Mouse (Mus musculus) stomach, embryonic 16.5 days (tissue): Measurements from ENCODE around the gene Cabin1. TPM values are rescaled to one million over a fixed set of nuclear protein-coding genes. Genes with fewer than 3 reads are reported as not detected.
A peak's percentile ranks its signal among the peaks of the same experiment; 100 is the strongest.

Source experiments
- ATAC-seq: fragments of 200-750 bp; cut with Nextera tagmentation; 2 replicates; pipeline ENCODE4 v1.8.0; 2017; ENCODE audit warnings: moderate number of reproducible peaks, moderate TSS enrichment; ENCODE audit not compliant: insufficient read depth, low FRiP score
- H3K27ac ChIP-seq: fragments of 300-500 bp; sonication (generic); 2 replicates; pipeline ENCODE4 v1.5.1; 2014; ENCODE audit warnings: low read length
- H3K27me3 ChIP-seq: fragments of 300-500 bp; sonication (generic); 2 replicates; pipeline ENCODE4 v1.6.1; 2014; ENCODE audit warnings: low read length, control low read depth, mixed read lengths; ENCODE audit not compliant: control insufficient read depth, insufficient read depth
- H3K36me3 ChIP-seq: fragments of 300-500 bp; sonication (generic); 2 replicates; pipeline ENCODE4 v1.6.1; 2014; ENCODE audit warnings: low read length; ENCODE audit not compliant: control insufficient read depth, insufficient read depth
- H3K4me1 ChIP-seq: fragments of 300-500 bp; sonication (generic); 2 replicates; pipeline ENCODE4 v1.6.1; 2014; ENCODE audit warnings: low read length, control low read depth, mixed read lengths; ENCODE audit not compliant: control insufficient read depth, insufficient read depth
- H3K4me2 ChIP-seq: fragments of 300-500 bp; sonication (generic); 2 replicates; pipeline ENCODE4 v1.6.1; 2014; ENCODE audit warnings: low read depth, low read length, mixed read lengths
- H3K4me3 ChIP-seq: fragments of 300-500 bp; sonication (generic); replicated peaks from 2 replicates; pipeline ENCODE4 v1.5.1; 2014; ENCODE audit warnings: mild to moderate bottlenecking, low read length
- H3K9ac ChIP-seq: fragments of 300-500 bp; sonication (generic); 2 replicates; pipeline ENCODE4 v1.6.1; 2014; ENCODE audit warnings: low read length
- H3K9me3 ChIP-seq: fragments of 300-500 bp; sonication (generic); replicated peaks from 2 replicates; pipeline ENCODE4 v1.6.1; 2016; ENCODE audit warnings: low read length, control low read depth; ENCODE audit not compliant: control insufficient read depth
- WGBS: fragments of 180-500 bp; shearing (Covaris S2); extraction: QIAGEN DNeasy Blood & Tissue Kit; methylation state at CpG from one replicate; pipeline ENCODE4 v1.1.7; 2014; 5-methylcytosine and 5-hydroxymethylcytosine counted together
- polyA plus RNA-seq: library from polyadenylated mRNA; unstranded; fragments of >200 nt; fragmentation: Nextera tagmentation; extraction: Ambion mirVana; gene quantifications from 2 replicates; pipeline ENCODE4 v1.2.1, GENCODE M21; 2015

The Cabin1 gene
- polyA plus RNA-seq, 1 experiment from 2014 or later: 34.0 TPM

GRCm38 (mm10) chr10:75789081-75789735 lies 25.1 kb upstream of the Cabin1 start:
- H3K4me1 ChIP-seq: peaks cover under 1% of the 10 kb centered on the region; the same call in 1 of the 2 replicates
- H3K27ac ChIP-seq: no peak overlapping the region
- H3K4me3 ChIP-seq: no peak overlapping the region
- no peak overlapping the region for H3K9ac ChIP-seq
- no peaks in the 10 kb centered on the region for H3K36me3 ChIP-seq
- H3K4me2 ChIP-seq: no peak overlapping the region
- no peak for ATAC-seq
- H3K27me3 ChIP-seq: no peaks in the 10 kb centered on the region
- WGBS: 76% methylated on average over 6 of the region's 6 CpGs
- no peaks in the 10 kb centered on the region for H3K9me3 ChIP-seq

DNA sequence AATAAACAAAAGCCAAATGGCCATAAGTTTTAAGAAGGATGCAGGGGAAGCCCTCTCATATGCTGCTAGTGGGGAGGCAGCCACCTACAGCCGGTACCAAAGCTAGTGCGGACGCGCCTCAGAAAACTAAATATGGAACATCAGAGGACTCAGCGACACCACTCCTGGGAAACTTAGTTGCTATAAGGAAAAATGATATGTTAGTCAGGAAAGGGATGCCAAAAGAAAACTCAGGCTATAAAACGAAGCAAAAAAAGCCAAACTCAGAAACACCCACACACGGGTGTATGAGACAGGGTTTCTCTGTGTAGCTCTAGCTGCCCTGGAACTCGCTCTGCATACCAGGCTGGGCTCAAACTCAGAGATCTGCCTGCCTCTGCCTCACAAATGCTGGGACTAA lies 24.1 kb upstream of the Cabin1 start:
- WGBS: 92% methylated on average over 8 of the region's 8 CpGs
- no peaks in the 10 kb centered on the region for H3K36me3 ChIP-seq

GRCm38 (mm10) chr10:75785442-75785841 lies 21.3 kb upstream of the Cabin1 start:
- no peak for ATAC-seq
- no peak overlapping the region for H3K9ac ChIP-seq
- no peak overlapping the region for H3K4me2 ChIP-seq
- H3K27me3 ChIP-seq: no peaks in the 10 kb centered on the region; the same call in 1 of the 2 replicates
- H3K36me3 ChIP-seq: no peaks in the 10 kb centered on the region
- H3K27ac ChIP-seq: no peak overlapping the region
- no peaks in the 10 kb centered on the region for H3K9me3 ChIP-seq
- no peaks in the 10 kb centered on the region for H3K4me1 ChIP-seq
- no peak overlapping the region for H3K4me3 ChIP-seq
- 58% methylated on average over 1 of the region's 1 CpGs for WGBS

More for the DNA sequence above, 24.1 kb upstream of the Cabin1 start:
- Histone ChIP-seq H3K9me3 (no peaks in the 10 kb centered on the region), H3K4me2 (no peak overlapping the region), H3K4me1 (no peaks in the 10 kb centered on the region), H3K27ac (no peak overlapping the region), H3K9ac (no peak overlapping the region), H3K4me3 (no peak overlapping the region), H3K27me3 (no peaks in the 10 kb centered on the region; the same call in 1 of the 2 replicates)
- no peak for ATAC-seq

GRCm38 (mm10) chr10:75780769-75781578 lies 16.8 kb upstream of the Cabin1 start, which contains the start of the genes Gm20441 and Gstt3:
TSS of gene Gm20441 (minus strand) at chr10:75780954.
TSS of gene Gstt3 (minus strand) at chr10:75781414.
- 1% methylated on average over 28 of the region's 28 CpGs for WGBS
- H3K27me3 ChIP-seq: no peaks in the 10 kb centered on the region; the same call in 1 of the 2 replicates
- 0 out of 2 replicates have a peak, but pooled peaks cover 4% of the 10 kb centered on the region for H3K4me1 ChIP-seq
- peak within 1 kb of the TSS; percentile 93 for H3K27ac ChIP-seq
- H3K36me3 ChIP-seq: no peaks in the 10 kb centered on the region
- peak within 1 kb of the TSS; percentile 75 for H3K9ac ChIP-seq
- H3K4me2 ChIP-seq: peak within 1 kb of the TSS; percentile 94
- peak; percentile 92 for ATAC-seq
- no peaks in the 10 kb centered on the region for H3K9me3 ChIP-seq
- peak within 1 kb of the TSS; percentile 64 for H3K4me3 ChIP-seq

- Histone ChIP-seq H3K9me3 (no peaks in the 10 kb centered on the region), H3K27me3 (no peaks in the 10 kb centered on the region; the same call in 1 of the 2 replicates), H3K9ac (peak overlapping the region; percentile 75), H3K4me2 (peak overlapping the region; percentile 94), H3K27ac (peak overlapping the region; percentile 93), H3K4me3 (peak overlapping the region; percentile 64), H3K36me3 (no peaks in the 10 kb centered on the region), H3K4me1 (0 out of 2 replicates have a peak, but pooled peaks cover 4% of the 10 kb centered on the region)
- ATAC-seq: peak; percentile 36
- 32% methylated on average over 15 of the region's 15 CpGs for WGBS
These were observed 15.3 kb upstream of the Cabin1 start for GRCm38 (mm10) chr10:75779206-75780174.

DNA sequence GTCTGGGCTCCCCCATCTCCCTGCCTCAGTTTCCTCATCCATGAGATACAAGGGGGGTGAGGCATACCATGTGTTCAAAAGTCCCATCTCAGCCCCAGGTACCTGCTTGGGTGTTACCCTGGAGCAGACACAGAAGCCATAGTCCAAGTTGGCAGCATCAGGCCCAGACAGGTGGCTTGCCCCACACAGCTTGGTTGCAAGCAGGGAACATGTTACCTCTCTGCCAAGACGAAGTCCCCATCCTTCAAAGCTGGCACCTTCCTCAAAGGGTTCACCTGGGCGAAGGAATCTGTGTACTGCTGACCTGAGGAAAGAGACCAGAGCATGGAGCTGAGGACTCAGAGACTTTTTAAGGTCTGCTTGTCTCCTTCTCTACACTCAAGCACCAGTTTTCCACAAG lies 13.7 kb upstream of the Cabin1 start:
- no peak for ATAC-seq
- Histone ChIP-seq H3K27me3 (no peaks in the 10 kb centered on the region), H3K9me3 (no peaks in the 10 kb centered on the region), H3K4me3 (no peak overlapping the region), H3K4me1 (0 out of 2 replicates have a peak, but pooled peaks cover 4% of the 10 kb centered on the region), H3K36me3 (no peaks in the 10 kb centered on the region), H3K9ac (no peak overlapping the region), H3K27ac (no peak overlapping the region), H3K4me2 (no peak overlapping the region)
- 79% methylated on average over 2 of the region's 2 CpGs for WGBS

- Histone ChIP-seq H3K27ac (no peak overlapping the region), H3K4me3 (no peak overlapping the region), H3K9me3 (no peaks in the 10 kb centered on the region), H3K4me2 (no peak overlapping the region), H3K4me1 (peaks cover 9% of the 10 kb centered on the region), H3K36me3 (no peaks in the 10 kb centered on the region), H3K27me3 (no peaks in the 10 kb centered on the region), H3K9ac (no peak overlapping the region)
- no peak for ATAC-seq
- 90% methylated on average over 6 of the region's 6 CpGs for WGBS
These were observed 12.4 kb upstream of the Cabin1 start for GRCm38 (mm10) chr10:75776562-75776961.

DNA sequence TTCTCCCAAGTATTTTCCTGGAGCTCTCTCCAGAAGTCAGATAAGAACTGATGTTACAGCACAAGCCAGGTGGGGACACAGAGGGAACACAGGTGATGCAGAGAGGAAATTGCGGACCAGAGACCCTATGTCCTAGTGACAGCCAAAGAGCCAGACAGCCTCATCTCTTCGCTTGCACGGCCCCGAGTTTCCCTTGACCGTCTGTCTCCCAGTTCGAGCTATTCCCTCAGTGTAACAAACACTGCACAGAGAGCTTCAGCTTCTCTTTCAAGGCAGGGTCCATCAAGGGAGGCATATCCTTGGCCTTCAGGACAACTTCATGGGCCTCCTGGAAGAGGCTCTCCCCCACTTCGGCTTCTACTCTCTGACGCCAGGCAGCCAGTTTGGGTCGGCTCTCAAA lies 10.4 kb upstream of the Cabin1 start:
- H3K36me3 ChIP-seq: no peaks in the 10 kb centered on the region
- WGBS: 90% methylated on average over 9 of the region's 9 CpGs
- no peak overlapping the region for H3K4me3 ChIP-seq
- no peaks in the 10 kb centered on the region for H3K9me3 ChIP-seq
- no peak overlapping the region for H3K4me2 ChIP-seq
- ATAC-seq: no peak
- H3K27ac ChIP-seq: no peak overlapping the region
- peaks cover 5% of the 10 kb centered on the region for H3K4me1 ChIP-seq
- no peak overlapping the region for H3K9ac ChIP-seq
- H3K27me3 ChIP-seq: no peaks in the 10 kb centered on the region
